Mouse (Mus musculus) heart, embryonic 10.5 days (tissue): ENCODE results near the gene Spns1. TPM values are rescaled to one million over a fixed set of nuclear protein-coding genes. Genes with fewer than 3 reads are reported as not detected.
"Not testable (repeated sequence)": the region's sequence is repeated elsewhere in the genome, so short reads cannot be mapped to it uniquely, and the experiment has no call there.

Experiments used
- DNase-seq: peaks from one replicate; pipeline ENCODE4 v3.0.0-alpha.2; 2017; ENCODE audit warnings: low spot score
- H3K27ac ChIP-seq: fragments of 300-500 bp; sonication (generic); 2 replicates; pipeline ENCODE4 v1.5.1; 2016; ENCODE audit warnings: mild to moderate bottlenecking
- H3K27me3 ChIP-seq: fragments of 300-500 bp; sonication (generic); 2 replicates; pipeline ENCODE4 v1.6.1; 2016; ENCODE audit warnings: mild to moderate bottlenecking; ENCODE audit not compliant: poor library complexity, insufficient read depth, severe bottlenecking
- H3K36me3 ChIP-seq: fragments of 300-500 bp; sonication (generic); 2 replicates; pipeline ENCODE4 v1.6.1; 2016; ENCODE audit warnings: mild to moderate bottlenecking, moderate library complexity
- H3K4me1 ChIP-seq: fragments of 300-500 bp; sonication (generic); 2 replicates; pipeline ENCODE4 v1.6.1; 2016; ENCODE audit warnings: mild to moderate bottlenecking
- H3K4me3 ChIP-seq: fragments of 300-500 bp; sonication (generic); 2 replicates; pipeline ENCODE4 v1.5.1; 2016; ENCODE audit warnings: mild to moderate bottlenecking, moderate library complexity
- H3K9me3 ChIP-seq: fragments of 300-500 bp; sonication (generic); 2 replicates; pipeline ENCODE4 v1.6.1; 2016; ENCODE audit warnings: mild to moderate bottlenecking, moderate library complexity
- WGBS: fragments of 180-500 bp; shearing (Covaris S2); methylation state at CpG from one replicate; pipeline ENCODE4 v1.1.7; 2016; 5-methylcytosine and 5-hydroxymethylcytosine counted together
- polyA plus RNA-seq: library from polyadenylated mRNA; unstranded; fragments of >200 nt; fragmentation: Nextera tagmentation; extraction: Ambion mirVana; gene quantifications from 2 replicates; pipeline ENCODE4 v1.2.1, GENCODE M21; 2016

The Spns1 gene
- 58.2 and 58.9 TPM in 2 replicates for polyA plus RNA-seq

DNA sequence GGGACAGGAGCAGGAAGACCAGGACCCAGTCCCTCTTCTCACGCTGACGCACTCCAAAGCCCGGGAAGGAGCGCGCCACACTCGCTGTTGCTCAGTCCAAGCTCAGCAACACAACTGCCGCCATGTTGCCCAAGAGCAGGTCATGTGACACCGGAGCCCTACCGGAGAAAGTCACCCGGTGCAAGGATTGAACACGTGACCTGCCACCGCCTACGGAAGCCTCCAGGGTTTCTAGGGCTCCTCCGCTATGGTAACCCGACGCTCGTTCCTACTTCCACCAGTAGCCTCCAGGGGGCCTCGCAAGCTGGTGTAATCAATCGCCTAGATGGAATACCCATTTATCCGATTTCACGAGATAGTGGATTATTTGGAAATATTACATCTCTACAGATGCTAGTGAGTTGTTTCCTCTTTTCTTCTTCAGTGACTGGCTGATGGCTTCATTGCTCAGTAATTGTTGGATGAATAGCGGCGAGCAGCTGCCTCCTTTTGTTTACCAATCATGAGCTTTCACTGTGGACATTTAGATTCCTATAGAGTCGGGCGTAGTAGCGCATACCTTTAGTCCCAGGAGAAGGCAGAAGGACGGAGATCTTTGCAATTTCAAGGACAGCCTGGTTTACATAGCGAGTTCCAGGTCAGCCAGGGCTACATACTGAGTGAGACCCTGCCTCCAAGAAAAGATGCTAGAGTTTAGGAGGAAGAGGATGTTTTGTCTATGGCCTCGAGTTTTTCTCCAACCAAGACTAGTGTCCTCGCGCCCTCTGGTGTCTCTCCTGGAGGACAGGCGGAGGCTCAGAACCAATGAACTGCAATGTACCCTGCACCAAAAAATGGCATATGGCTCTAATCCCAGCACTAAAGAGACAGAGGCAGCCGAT lies at the start of gene Spns1:
Gene Spns1, minus strand, starts transcription at position 173 of the 881 bp plus-strand sequence.
- Histone ChIP-seq H3K9me3 (no peaks in the 10 kb centered on the region), H3K36me3 (peaks cover 23% of the 10 kb centered on the region), H3K4me3 (peak within 1 kb of the TSS; percentile 88), H3K27me3 (no peaks in the 10 kb centered on the region), H3K27ac (peak within 1 kb of the TSS; percentile 84), H3K4me1 (peaks cover 19% of the 10 kb centered on the region)
- DNase-seq, result peak; percentile 98
- WGBS, result under 1% methylated on average over 33 of the region's 33 CpGs

DNA sequence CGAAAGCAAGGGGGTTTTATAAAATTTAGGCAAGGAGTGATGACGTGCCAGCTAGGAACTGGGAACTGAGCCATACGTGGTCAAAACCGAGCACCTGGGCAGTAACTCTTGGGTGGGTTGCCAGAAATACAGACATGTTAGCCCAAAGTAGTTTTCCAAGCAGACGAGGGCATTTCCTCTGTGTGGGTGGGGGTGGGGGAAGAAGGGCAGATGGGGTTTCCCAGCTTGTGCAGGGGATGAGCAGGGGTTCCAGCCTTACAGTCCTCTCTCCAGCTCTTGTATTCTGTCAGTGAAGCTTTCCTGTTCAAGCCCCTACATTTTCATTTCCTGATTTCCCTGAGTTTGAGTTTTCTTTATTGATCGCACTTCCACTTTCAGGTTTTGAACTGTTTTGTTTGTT lies 46.9 kb upstream of the Spns1 start:
- DNase-seq, result no peak
- no peak overlapping the region for H3K27ac ChIP-seq
- WGBS, result 79% methylated on average over 6 of the region's 6 CpGs

DNA sequence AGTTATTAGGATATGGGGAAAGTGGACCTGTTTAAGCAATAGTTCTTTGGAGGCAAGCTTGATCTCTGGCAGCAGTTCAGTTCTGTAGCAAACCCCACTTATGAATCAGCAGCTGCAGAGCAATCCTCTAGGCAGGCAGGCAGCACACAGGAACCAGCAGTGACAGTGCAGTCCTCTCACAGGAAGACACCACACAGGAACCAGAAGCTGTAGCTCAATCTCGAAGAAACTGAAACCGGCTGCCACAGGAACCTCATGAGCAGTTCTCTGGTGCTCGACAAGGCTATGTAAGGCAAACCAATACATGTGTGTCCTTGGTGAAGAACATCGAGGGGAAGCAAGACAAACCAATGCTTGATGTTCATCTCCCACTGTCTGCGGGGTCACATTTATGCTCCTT lies 44.5 kb upstream of the Spns1 start:
- H3K9me3 ChIP-seq, result no peaks in the 10 kb centered on the region
- H3K27ac ChIP-seq, result no peak overlapping the region
- no peaks in the 10 kb centered on the region for H3K4me1 ChIP-seq
- WGBS, result 80% methylated on average over 5 of the region's 5 CpGs
- H3K36me3 ChIP-seq, result no peaks in the 10 kb centered on the region
- peaks cover 3% of the 10 kb centered on the region; the same call in 1 of the 2 replicates for H3K27me3 ChIP-seq
- H3K4me3 ChIP-seq, result no peak overlapping the region
- no peak for DNase-seq

More for the DNA sequence above, 46.9 kb upstream of the Spns1 start:
- H3K4me3 ChIP-seq, result no peak overlapping the region
- H3K36me3 ChIP-seq, result no peaks in the 10 kb centered on the region
- H3K27me3 ChIP-seq, result peaks cover 3% of the 10 kb centered on the region; the same call in 1 of the 2 replicates
- H3K4me1 ChIP-seq, result peaks cover 17% of the 10 kb centered on the region
- H3K9me3 ChIP-seq, result no peaks in the 10 kb centered on the region

DNA sequence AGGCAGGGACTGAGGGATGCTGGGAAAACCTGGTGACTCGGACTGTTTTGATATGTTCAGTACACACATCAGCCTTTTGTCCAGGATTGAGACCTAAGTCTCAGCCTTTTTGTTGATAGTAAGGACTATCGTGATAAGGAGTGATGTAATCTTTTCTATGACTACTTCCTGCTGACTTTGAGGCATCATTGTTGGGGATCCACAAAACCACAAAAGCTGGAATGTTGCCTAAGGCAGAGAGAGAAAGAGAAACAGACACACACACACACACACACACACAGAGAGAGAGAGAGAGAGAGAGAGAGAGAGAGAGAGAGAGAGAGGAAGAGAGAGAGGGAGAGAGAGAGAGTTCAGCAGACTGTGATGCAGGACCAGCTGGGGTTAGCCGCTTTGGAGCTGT lies 41.2 kb upstream of the Spns1 start:
- Histone ChIP-seq H3K9me3 (no peaks in the 10 kb centered on the region), H3K36me3 (no peaks in the 10 kb centered on the region), H3K4me1 (no peaks in the 10 kb centered on the region), H3K27me3 (peaks cover 7% of the 10 kb centered on the region; the same call in 1 of the 2 replicates), H3K27ac (no peak overlapping the region), H3K4me3 (no peak overlapping the region)
- WGBS, result 62% methylated on average over 3 of the region's 3 CpGs
- no peak for DNase-seq

DNA sequence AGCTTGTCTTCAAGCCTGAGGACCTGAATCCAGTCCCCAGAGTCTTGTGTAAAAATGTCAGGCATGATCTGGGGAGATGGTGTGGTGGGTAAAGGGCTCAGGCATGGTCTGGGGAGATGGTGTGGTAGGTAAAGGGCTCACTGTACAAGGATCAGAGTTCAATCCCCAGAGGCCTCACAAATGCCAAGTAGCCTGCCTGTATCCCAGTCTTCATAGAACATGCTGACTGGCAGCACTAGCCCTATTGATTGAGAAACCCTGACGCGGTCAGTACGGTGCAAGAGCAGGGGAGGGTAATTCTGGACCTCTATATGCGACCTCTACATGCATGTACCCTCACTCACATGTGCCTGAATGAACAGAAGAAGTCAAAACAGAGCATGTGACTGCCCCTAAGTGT lies 40.4 kb upstream of the Spns1 start:
- Histone ChIP-seq H3K27me3 (peaks cover 7% of the 10 kb centered on the region; the same call in 1 of the 2 replicates), H3K4me3 (no peak overlapping the region), H3K27ac (no peak overlapping the region), H3K9me3 (no peaks in the 10 kb centered on the region), H3K4me1 (no peaks in the 10 kb centered on the region), H3K36me3 (no peaks in the 10 kb centered on the region)
- DNase-seq, result no peak
- WGBS, result 85% methylated on average over 4 of the region's 4 CpGs

DNA sequence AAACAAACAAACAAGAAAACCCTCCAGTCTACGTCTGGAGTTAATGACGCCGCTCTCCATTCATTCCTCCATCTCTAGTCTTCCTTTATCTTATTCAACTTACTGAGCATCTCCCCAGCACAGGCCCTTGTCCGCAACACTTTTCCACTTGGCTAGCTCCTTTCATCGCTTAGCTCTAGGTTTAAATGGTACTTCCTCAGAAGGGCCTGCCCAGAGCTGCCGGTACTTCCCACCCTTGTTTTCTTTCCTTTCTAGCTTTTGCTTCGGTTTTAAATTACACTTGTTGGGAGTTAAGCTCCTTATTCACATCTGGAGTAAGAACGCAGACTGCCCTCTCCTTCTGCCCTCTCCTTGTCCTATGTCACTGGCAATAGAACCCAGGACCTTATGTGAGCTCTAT lies 39.8 kb upstream of the Spns1 start:
- peaks cover 10% of the 10 kb centered on the region; the same call in 1 of the 2 replicates for H3K27me3 ChIP-seq
- no peaks in the 10 kb centered on the region for H3K36me3 ChIP-seq
- H3K4me1 ChIP-seq, result no peaks in the 10 kb centered on the region
- DNase-seq, result no peak
- no peaks in the 10 kb centered on the region for H3K9me3 ChIP-seq
- H3K27ac ChIP-seq, result no peak overlapping the region
- H3K4me3 ChIP-seq, result no peak overlapping the region
- WGBS, result 51% methylated on average over 8 of the region's 8 CpGs

DNA sequence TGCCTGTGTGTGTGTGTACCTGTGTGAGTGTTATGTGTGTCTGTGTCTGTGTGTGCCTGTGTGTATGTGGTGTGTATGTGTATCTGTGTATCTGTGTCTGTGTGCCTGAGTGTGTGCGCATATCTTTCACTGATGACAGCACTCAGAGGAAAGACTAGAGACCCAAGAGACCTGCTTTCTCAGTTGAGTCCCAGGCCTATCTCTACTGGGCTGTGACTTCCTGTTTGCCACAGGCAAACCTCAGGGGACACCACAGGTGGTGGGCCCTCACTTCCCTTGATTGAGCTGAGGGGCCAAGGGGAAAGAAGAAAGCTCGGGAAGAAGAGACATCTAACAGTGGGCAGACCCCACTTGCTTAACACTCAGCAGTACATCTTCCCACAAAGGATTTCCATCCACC lies 39.4 kb upstream of the Spns1 start:
- whole genome bisulfite sequencing, result 61% methylated on average over 2 of the region's 2 CpGs
- Histone ChIP-seq H3K27me3 (peaks cover 15% of the 10 kb centered on the region; the same call in 1 of the 2 replicates), H3K36me3 (no peaks in the 10 kb centered on the region), H3K9me3 (no peaks in the 10 kb centered on the region), H3K27ac (no peak overlapping the region), H3K4me3 (no peak overlapping the region), H3K4me1 (no peaks in the 10 kb centered on the region)
- no peak for DNase-seq

DNA sequence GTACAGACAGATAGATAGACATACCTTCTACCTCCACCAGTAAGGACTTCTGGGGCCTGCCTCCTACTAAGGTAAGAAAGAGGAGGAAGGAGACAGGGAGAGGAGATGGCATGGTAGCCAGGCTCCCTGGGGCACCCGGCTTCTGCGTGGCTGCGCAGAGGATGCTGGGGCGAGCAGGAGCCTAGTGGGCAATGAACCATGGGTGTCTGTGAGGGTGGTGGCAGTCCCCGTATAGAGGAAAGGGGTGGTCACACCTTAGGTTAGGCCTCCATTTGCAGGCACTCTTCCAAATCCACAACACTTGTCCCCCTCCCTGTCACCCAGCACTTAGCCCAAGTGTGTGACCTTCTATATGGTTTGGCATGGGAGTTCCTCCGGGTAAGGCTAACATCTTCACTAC lies 37.5 kb upstream of the Spns1 start, which contains the start of gene Cd19:
Gene Cd19, minus strand, starts transcription at position 165 of the 400 bp plus-strand sequence.
- no peaks in the 10 kb centered on the region for H3K4me1 ChIP-seq
- H3K4me3 ChIP-seq, result no peak within 1 kb of the TSS
- H3K27me3 ChIP-seq, result peaks cover 27% of the 10 kb centered on the region; the same call in 1 of the 2 replicates
- H3K9me3 ChIP-seq, result no peaks in the 10 kb centered on the region
- DNase-seq, result no peak
- no peaks in the 10 kb centered on the region for H3K36me3 ChIP-seq
- H3K27ac ChIP-seq, result no peak within 1 kb of the TSS
- WGBS, result 85% methylated on average over 6 of the region's 6 CpGs

DNA sequence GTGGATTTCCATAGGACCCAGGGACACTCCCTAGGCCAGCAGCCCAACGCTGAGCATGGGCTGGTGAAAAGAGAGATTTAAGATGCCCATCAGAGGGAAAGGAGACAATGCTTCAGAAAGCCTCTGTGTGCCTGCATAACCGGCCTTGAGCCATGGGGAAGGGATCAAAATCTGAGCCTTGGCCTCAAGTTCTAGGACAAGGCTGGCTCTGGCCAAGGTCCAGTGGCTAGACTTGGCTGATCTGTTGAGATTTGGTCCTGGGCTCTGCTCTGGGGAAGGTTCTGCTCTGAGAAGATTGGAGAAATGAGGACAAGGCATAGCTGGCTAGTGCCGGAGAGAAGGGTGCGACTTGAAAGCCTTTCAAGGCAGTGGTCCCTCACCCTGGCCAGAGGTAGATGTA lies 33.8 kb upstream of the Spns1 start:
- Histone ChIP-seq H3K9me3 (no peaks in the 10 kb centered on the region), H3K27me3 (peaks cover 27% of the 10 kb centered on the region; the same call in 1 of the 2 replicates), H3K4me3 (no peak overlapping the region), H3K36me3 (no peaks in the 10 kb centered on the region), H3K27ac (no peak overlapping the region), H3K4me1 (no peaks in the 10 kb centered on the region)
- 83% methylated on average over 4 of the region's 4 CpGs for WGBS
- DNase-seq, result no peak

DNA sequence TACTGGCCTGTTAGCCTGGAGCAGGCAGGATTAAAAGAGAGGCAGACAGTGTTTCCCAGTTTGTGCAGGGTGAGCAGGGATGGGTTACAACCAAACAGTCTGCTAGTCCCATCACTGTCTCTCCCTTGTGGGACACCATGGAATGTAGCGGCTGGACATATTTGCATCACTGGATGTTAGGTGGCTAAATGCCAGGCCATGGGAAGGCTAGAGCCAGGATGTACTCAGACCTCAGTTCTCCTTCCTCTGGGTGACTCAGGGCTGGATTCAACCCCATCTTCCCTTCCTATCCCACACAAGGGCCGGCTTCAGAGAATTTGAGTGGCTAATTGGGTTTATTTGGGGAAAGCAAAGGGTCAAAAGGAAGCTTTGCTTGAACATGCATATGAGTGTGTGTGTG lies 31.4 kb upstream of the Spns1 start:
- DNase-seq, result no peak
- H3K36me3 ChIP-seq, result no peaks in the 10 kb centered on the region
- H3K9me3 ChIP-seq, result no peaks in the 10 kb centered on the region
- H3K4me1 ChIP-seq, result no peaks in the 10 kb centered on the region
- H3K27ac ChIP-seq, result no peak overlapping the region
- peaks cover 19% of the 10 kb centered on the region; the same call in 1 of the 2 replicates for H3K27me3 ChIP-seq
- no peak overlapping the region for H3K4me3 ChIP-seq
- WGBS, result 78% methylated on average over 2 of the region's 2 CpGs

DNA sequence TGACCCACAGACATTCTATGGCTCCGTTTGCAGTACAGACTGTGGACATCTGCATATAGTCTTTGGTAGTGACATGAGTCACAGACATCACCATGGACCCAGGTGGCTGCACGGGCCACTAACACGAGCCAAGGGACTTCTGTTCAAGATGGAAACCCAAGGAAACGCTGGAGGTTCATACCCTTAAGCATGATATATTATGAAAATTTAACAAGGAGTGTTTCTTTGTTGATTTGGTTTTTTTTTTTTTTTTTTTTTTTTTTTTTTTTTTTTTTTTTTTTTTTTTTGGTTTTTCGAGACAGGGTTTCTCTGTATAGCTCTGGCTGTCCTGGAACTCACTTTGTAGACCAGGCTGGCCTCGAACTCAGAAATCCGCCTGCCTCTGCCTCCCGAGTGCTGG lies 25.3 kb upstream of the Spns1 start:
- not testable (repeated sequence) for H3K9me3 ChIP-seq, H3K4me1 ChIP-seq, H3K4me3 ChIP-seq, H3K36me3 ChIP-seq, H3K27ac ChIP-seq, DNase-seq, H3K27me3 ChIP-seq
- 71% methylated on average over 8 of the region's 8 CpGs for WGBS

DNA sequence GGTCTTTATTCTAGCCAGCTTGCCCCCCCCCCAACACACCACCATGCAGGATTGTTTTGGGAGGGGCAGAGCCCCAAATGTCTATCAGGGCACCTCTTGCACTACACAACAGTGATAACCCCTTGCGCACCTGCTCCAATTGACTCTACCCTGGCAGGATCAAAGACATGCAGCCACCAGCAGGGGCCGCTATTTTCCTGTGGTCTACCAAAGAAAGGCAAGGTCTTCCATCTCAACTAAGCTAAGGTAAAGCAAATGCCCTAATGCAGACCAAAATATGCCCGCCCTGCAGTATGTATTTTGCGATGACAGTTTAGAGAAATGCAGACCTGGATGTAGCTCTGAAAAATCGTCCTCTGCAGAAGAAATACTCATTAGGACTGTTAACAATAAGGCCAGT lies 22.3 kb upstream of the Spns1 start:
- 14% methylated on average over 5 of the region's 5 CpGs for WGBS
- no peaks in the 10 kb centered on the region for H3K9me3 ChIP-seq
- no peak overlapping the region for H3K27ac ChIP-seq

DNA sequence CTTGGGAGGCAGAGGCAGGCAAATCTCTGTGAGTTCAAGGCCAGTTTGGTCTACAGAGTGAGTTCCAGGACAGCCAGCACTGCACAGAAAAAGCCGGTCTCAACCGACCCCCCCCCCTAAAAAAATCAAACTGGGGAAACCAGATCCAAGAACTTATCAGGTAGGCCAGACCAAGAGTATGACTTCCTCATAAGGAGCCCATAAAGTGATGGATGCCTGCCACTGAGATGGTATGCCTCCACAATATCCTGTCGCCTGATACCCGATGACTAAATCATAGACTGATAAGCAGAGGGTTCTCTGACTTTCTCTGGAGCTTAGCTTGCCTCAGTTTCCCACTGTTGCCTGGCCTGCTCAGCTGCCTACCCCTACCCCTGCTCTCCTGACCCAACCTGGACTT lies 20.6 kb upstream of the Spns1 start:
- Histone ChIP-seq H3K36me3 (no peaks in the 10 kb centered on the region), H3K4me1 (peaks cover 13% of the 10 kb centered on the region; the same call in 1 of the 2 replicates), H3K9me3 (no peaks in the 10 kb centered on the region), H3K4me3 (no peak overlapping the region), H3K27ac (no peak overlapping the region), H3K27me3 (no peaks in the 10 kb centered on the region)
- DNase-seq, result no peak
- 83% methylated on average over 4 of the region's 4 CpGs for WGBS

More for the DNA sequence above, 22.3 kb upstream of the Spns1 start:
- Histone ChIP-seq H3K4me3 (no peak overlapping the region), H3K27me3 (no peaks in the 10 kb centered on the region), H3K4me1 (peaks cover 13% of the 10 kb centered on the region; the same call in 1 of the 2 replicates), H3K36me3 (no peaks in the 10 kb centered on the region)
- peak; percentile 90 for DNase-seq
